Mouse (Mus musculus) kidney, embryonic 14.5 days (tissue): ENCODE measurements at regions not wholly inside any gene's neighbourhood (a gene's known extent, or its start where the extent isn't known, plus 50 kb on each side); places are given as distances from the start of the nearest gene placed in this dataset.

Experiments used
- ATAC-seq: fragments of 200-750 bp; cut with Nextera tagmentation; 2 replicates; pipeline ENCODE4 v1.8.0; 2017; ENCODE audit warnings: moderate number of reproducible peaks, mild to moderate bottlenecking, moderate TSS enrichment, moderate library complexity; ENCODE audit not compliant: low FRiP score, low TSS enrichment
- H3K27ac ChIP-seq: fragments of 300-500 bp; sonication (generic); 2 replicates; pipeline ENCODE4 v1.5.1; 2014; ENCODE audit warnings: low read depth, mild to moderate bottlenecking, low read length, moderate library complexity, mixed read lengths
- H3K27me3 ChIP-seq: fragments of 300-500 bp; sonication (generic); 2 replicates; pipeline ENCODE4 v1.6.1; 2014; ENCODE audit warnings: mild to moderate bottlenecking, low read length; ENCODE audit not compliant: control insufficient read depth, insufficient read depth
- H3K36me3 ChIP-seq: fragments of 300-500 bp; sonication (generic); 2 replicates; pipeline ENCODE4 v1.6.1; 2014; ENCODE audit warnings: low read length, mixed read lengths; ENCODE audit not compliant: control insufficient read depth, insufficient read depth
- H3K4me1 ChIP-seq: fragments of 300-500 bp; sonication (generic); 2 replicates; pipeline ENCODE4 v1.6.1; 2014; ENCODE audit warnings: low read length, mixed read lengths; ENCODE audit not compliant: control insufficient read depth, insufficient read depth
- H3K4me2 ChIP-seq: fragments of 300-500 bp; sonication (generic); replicated peaks from 2 replicates; pipeline ENCODE4 v1.6.1; 2014; ENCODE audit warnings: low read depth, mild to moderate bottlenecking, low read length
- H3K4me3 ChIP-seq: fragments of 300-500 bp; sonication (generic); 2 replicates; pipeline ENCODE4 v1.5.1; 2014; ENCODE audit warnings: mild to moderate bottlenecking, low read length
- H3K9ac ChIP-seq: fragments of 300-500 bp; sonication (generic); 2 replicates; pipeline ENCODE4 v1.6.1; 2014; ENCODE audit warnings: low read depth, mild to moderate bottlenecking, low read length, moderate library complexity
- H3K9me3 ChIP-seq: fragments of 300-500 bp; sonication (generic); 2 replicates; pipeline ENCODE4 v1.6.1; 2016; ENCODE audit warnings: low read length; ENCODE audit not compliant: control insufficient read depth
- whole genome bisulfite sequencing: fragments of 180-500 bp; shearing (Covaris S2); extraction: QIAGEN DNeasy Blood & Tissue Kit; methylation state at CpG from one replicate; pipeline ENCODE4 v1.1.7; 2014; 5-methylcytosine and 5-hydroxymethylcytosine counted together

GRCm38 (mm10) chr9:91610401-91610800 lies 244.8 kb upstream of the Zic1 start:
- 77% methylated on average over 2 of the region's 2 CpGs for WGBS

GRCm38 (mm10) chr9:91609457-91610166 lies 244.0 kb upstream of the Zic1 start:
- Histone ChIP-seq H3K4me2 (no peak overlapping the region), H3K36me3 (no peaks in the 10 kb centered on the region), H3K4me3 (no peak overlapping the region), H3K9me3 (no peaks in the 10 kb centered on the region), H3K27ac (no peak overlapping the region), H3K4me1 (no peaks in the 10 kb centered on the region), H3K27me3 (no peaks in the 10 kb centered on the region), H3K9ac (no peak overlapping the region)
- ATAC-seq, result no peak
- WGBS, result 45% methylated on average over 10 of the region's 10 CpGs

More at GRCm38 (mm10) chr9:91610401-91610800, 244.8 kb upstream of the Zic1 start:
- H3K27me3 ChIP-seq, result no peaks in the 10 kb centered on the region
- no peak overlapping the region for H3K9ac ChIP-seq
- no peaks in the 10 kb centered on the region for H3K36me3 ChIP-seq
- no peak overlapping the region for H3K4me2 ChIP-seq
- H3K27ac ChIP-seq, result no peak overlapping the region
- no peak overlapping the region for H3K4me3 ChIP-seq
- no peak for ATAC-seq
- H3K9me3 ChIP-seq, result no peaks in the 10 kb centered on the region
- no peaks in the 10 kb centered on the region for H3K4me1 ChIP-seq

GRCm38 (mm10) chr9:91601740-91602139 lies 236.1 kb upstream of the Zic1 start:
- no peaks in the 10 kb centered on the region for H3K9me3 ChIP-seq
- 68% methylated on average over 6 of the region's 6 CpGs for WGBS
- H3K9ac ChIP-seq, result no peak overlapping the region
- no peak overlapping the region for H3K27ac ChIP-seq
- H3K4me3 ChIP-seq, result no peak overlapping the region
- no peaks in the 10 kb centered on the region for H3K4me1 ChIP-seq
- H3K27me3 ChIP-seq, result no peaks in the 10 kb centered on the region
- no peak for ATAC-seq
- H3K4me2 ChIP-seq, result no peak overlapping the region
- H3K36me3 ChIP-seq, result no peaks in the 10 kb centered on the region

- no peak for ATAC-seq
- H3K36me3 ChIP-seq, result no peaks in the 10 kb centered on the region
Measured at GRCm38 (mm10) chr9:91591915-91592314, 226.3 kb upstream of the Zic1 start.

GRCm38 (mm10) chr9:91588756-91589155 lies 223.1 kb upstream of the Zic1 start:
- Histone ChIP-seq H3K27ac (no peak overlapping the region), H3K9ac (no peak overlapping the region), H3K4me1 (no peaks in the 10 kb centered on the region), H3K36me3 (no peaks in the 10 kb centered on the region), H3K4me2 (no peak overlapping the region), H3K9me3 (no peaks in the 10 kb centered on the region), H3K4me3 (no peak overlapping the region), H3K27me3 (no peaks in the 10 kb centered on the region)
- WGBS, result 89% methylated on average over 6 of the region's 6 CpGs
- no peak for ATAC-seq

More at GRCm38 (mm10) chr9:91591915-91592314, 226.3 kb upstream of the Zic1 start:
- Histone ChIP-seq H3K9ac (no peak overlapping the region), H3K27me3 (no peaks in the 10 kb centered on the region), H3K4me2 (no peak overlapping the region), H3K27ac (no peak overlapping the region), H3K4me3 (no peak overlapping the region), H3K4me1 (no peaks in the 10 kb centered on the region), H3K9me3 (no peaks in the 10 kb centered on the region)
- 49% methylated on average over 4 of the region's 4 CpGs for WGBS

GRCm38 (mm10) chr9:91587861-91588260 lies 222.3 kb upstream of the Zic1 start:
- WGBS, result 60% methylated on average over 5 of the region's 5 CpGs
- H3K27ac ChIP-seq, result no peak overlapping the region

GRCm38 (mm10) chr9:91587271-91587670 lies 221.7 kb upstream of the Zic1 start:
- no peaks in the 10 kb centered on the region for H3K27me3 ChIP-seq
- 85% methylated on average over 7 of the region's 7 CpGs for WGBS
- H3K4me1 ChIP-seq, result no peaks in the 10 kb centered on the region
- ATAC-seq, result no peak
- no peak overlapping the region for H3K9ac ChIP-seq
- H3K9me3 ChIP-seq, result no peaks in the 10 kb centered on the region
- H3K27ac ChIP-seq, result no peak overlapping the region
- H3K4me3 ChIP-seq, result no peak overlapping the region
- no peak overlapping the region for H3K4me2 ChIP-seq
- H3K36me3 ChIP-seq, result no peaks in the 10 kb centered on the region

More at GRCm38 (mm10) chr9:91587861-91588260, 222.3 kb upstream of the Zic1 start:
- no peaks in the 10 kb centered on the region for H3K36me3 ChIP-seq
- no peak overlapping the region for H3K4me3 ChIP-seq
- H3K4me1 ChIP-seq, result no peaks in the 10 kb centered on the region
- ATAC-seq, result no peak
- H3K4me2 ChIP-seq, result no peak overlapping the region
- H3K9ac ChIP-seq, result no peak overlapping the region
- H3K9me3 ChIP-seq, result no peaks in the 10 kb centered on the region
- H3K27me3 ChIP-seq, result no peaks in the 10 kb centered on the region

GRCm38 (mm10) chr9:91586635-91587034 lies 221.0 kb upstream of the Zic1 start:
- Histone ChIP-seq H3K27me3 (no peaks in the 10 kb centered on the region), H3K4me3 (no peak overlapping the region), H3K9me3 (no peaks in the 10 kb centered on the region), H3K4me2 (no peak overlapping the region), H3K9ac (no peak overlapping the region), H3K27ac (no peak overlapping the region), H3K4me1 (no peaks in the 10 kb centered on the region), H3K36me3 (no peaks in the 10 kb centered on the region)
- no peak for ATAC-seq
- WGBS, result 81% methylated on average over 5 of the region's 5 CpGs

GRCm38 (mm10) chr9:91574156-91574555 lies 208.5 kb upstream of the Zic1 start:
- no peaks in the 10 kb centered on the region for H3K4me1 ChIP-seq

More at GRCm38 (mm10) chr9:91574156-91574555, 208.5 kb upstream of the Zic1 start:
- no peaks in the 10 kb centered on the region for H3K9me3 ChIP-seq
- H3K4me2 ChIP-seq, result no peak overlapping the region
- no peak overlapping the region for H3K9ac ChIP-seq
- H3K36me3 ChIP-seq, result no peaks in the 10 kb centered on the region
- no peak for ATAC-seq
- H3K4me3 ChIP-seq, result no peak overlapping the region
- H3K27me3 ChIP-seq, result no peaks in the 10 kb centered on the region
- H3K27ac ChIP-seq, result no peak overlapping the region
